Mouse (Mus musculus) G1E (cell line): ENCODE results near the gene Gm11992.

Source experiments
- CTCF ChIP-seq: IDR thresholded peaks from 2 replicates; pipeline ENCODE4 v1.5.1; 2012; ENCODE audit warnings: low read depth, low read length, inconsistent platforms, mixed read lengths
- POLR2AphosphoS5 ChIP-seq: IDR thresholded peaks from 2 replicates; pipeline ENCODE4 v1.6.1; 2012; ENCODE audit warnings: low read depth, low read length, inconsistent platforms; ENCODE audit not compliant: insufficient replicate concordance

GRCm38 (mm10) chr11:9047044-9047443 is 1.4 kb upstream of the Gm11992 start:
- no peak for TF ChIP-seq POLR2AphosphoS5
- TF ChIP-seq CTCF = no peak
